Mouse (Mus musculus) heart, postnatal 0 days (tissue): ENCODE data around the gene Scamp5. TPM values are rescaled to one million over a fixed set of nuclear protein-coding genes. Genes with fewer than 3 reads are reported as not detected.

Experiments
- ATAC-seq: fragments of 200-750 bp; cut with Nextera tagmentation; 2 replicates; pipeline ENCODE4 v1.8.0; 2017; ENCODE audit warnings: low read depth, moderate number of reproducible peaks, moderate library complexity; ENCODE audit not compliant: insufficient read depth
- DNase-seq: peaks from one replicate; pipeline ENCODE4 v3.0.0-alpha.2; 2016; ENCODE audit warnings: low spot score
- H3K27ac ChIP-seq: fragments of 300-500 bp; sonication (generic); 2 replicates; pipeline ENCODE4 v1.5.1; 2014; ENCODE audit warnings: low read depth, mild to moderate bottlenecking
- H3K27me3 ChIP-seq: fragments of 300-500 bp; sonication (generic); 2 replicates; pipeline ENCODE4 v1.6.1; 2014; ENCODE audit warnings: low read length, mixed read lengths; ENCODE audit not compliant: control insufficient read depth, insufficient read depth
- H3K36me3 ChIP-seq: fragments of 300-500 bp; sonication (generic); replicated peaks from 2 replicates; pipeline ENCODE4 v1.6.1; 2014; ENCODE audit warnings: low read length, mixed read lengths; ENCODE audit not compliant: control insufficient read depth, insufficient read depth
- H3K4me1 ChIP-seq: fragments of 300-500 bp; sonication (generic); 2 replicates; pipeline ENCODE4 v1.6.1; 2014; ENCODE audit warnings: antibody characterized with exemption; ENCODE audit not compliant: control insufficient read depth, insufficient read depth
- H3K4me2 ChIP-seq: fragments of 300-500 bp; sonication (generic); 2 replicates; pipeline ENCODE4 v1.6.1; 2014; ENCODE audit warnings: low read depth, mild to moderate bottlenecking, low read length, moderate library complexity
- H3K4me3 ChIP-seq: fragments of 300-500 bp; sonication (generic); 2 replicates; pipeline ENCODE4 v1.5.1; 2014; ENCODE audit warnings: low read depth, low read length
- H3K9ac ChIP-seq: fragments of 300-500 bp; sonication (generic); replicated peaks from 2 replicates; pipeline ENCODE4 v1.6.1; 2014; ENCODE audit warnings: low read depth, low read length, mixed read lengths
- H3K9me3 ChIP-seq: fragments of 300-500 bp; sonication (generic); replicated peaks from 2 replicates; pipeline ENCODE4 v1.6.1; 2016; ENCODE audit warnings: low read length; ENCODE audit not compliant: control insufficient read depth
- CTCF ChIP-seq: IDR thresholded peaks from 2 replicates; pipeline ENCODE4 v1.5.1; 2016; ENCODE audit warnings: antibody characterized with exemption, control low read depth, low read depth
- EP300 ChIP-seq: IDR thresholded peaks from 2 replicates; pipeline ENCODE4 v1.6.1; 2016; ENCODE audit warnings: antibody characterized with exemption, low read depth
- WGBS: fragments of 180-500 bp; shearing (Covaris S2); extraction: QIAGEN DNeasy Blood & Tissue Kit; methylation state at CpG from one replicate; pipeline ENCODE4 v1.1.7; 2014; 5-methylcytosine and 5-hydroxymethylcytosine counted together
- polyA plus RNA-seq: library from polyadenylated mRNA; unstranded; fragments of >200 nt; fragmentation: Nextera tagmentation; extraction: Ambion mirVana; gene quantifications from 2 replicates; pipeline ENCODE4 v1.2.1, GENCODE M21; 2015
- total RNA-seq: library from RNA; depleted of rRNA; stranded (reverse); fragments of >200 nt; gene quantifications from 2 replicates; pipeline ENCODE4 v1.2.3, GENCODE M21; 2014; ENCODE audit warnings: low replicate concordance

Gene Scamp5
- total and polyA plus RNA-seq, 2 experiments from 2014 or later: 7.0 to 16.1 TPM

GRCm38 (mm10) chr9:57452624-57453462 lies 15.0 kb downstream of the Scamp5 start:
- Histone ChIP-seq H3K27ac (no peak overlapping the region), H3K9ac (no peak overlapping the region), H3K4me2 (no peak overlapping the region), H3K9me3 (no peaks in the 10 kb centered on the region), H3K4me3 (no peak overlapping the region), H3K36me3 (0 out of 2 replicates have a peak, but pooled peaks cover 6% of the 10 kb centered on the region), H3K27me3 (no peaks in the 10 kb centered on the region), H3K4me1 (no peaks in the 10 kb centered on the region)
- ATAC-seq: no peak
- TF ChIP-seq CTCF: no peak
- no peak for TF ChIP-seq EP300
- WGBS: 72% methylated on average over 8 of the region's 8 CpGs
- no peak for DNase-seq

GRCm38 (mm10) chr9:57449715-57450114 lies 18.1 kb downstream of the Scamp5 start:
- 0 out of 2 replicates have a peak, but pooled peaks cover 6% of the 10 kb centered on the region for H3K36me3 ChIP-seq
- no peak overlapping the region for H3K9ac ChIP-seq
- DNase-seq: no peak
- no peak overlapping the region for H3K27ac ChIP-seq
- H3K4me2 ChIP-seq: no peak overlapping the region
- peak; percentile 8; the same call in 1 of the 2 replicates for TF ChIP-seq CTCF
- no peak for TF ChIP-seq EP300
- H3K4me1 ChIP-seq: no peaks in the 10 kb centered on the region
- 45% methylated on average over 1 of the region's 1 CpGs for WGBS
- no peak for ATAC-seq
- no peaks in the 10 kb centered on the region for H3K27me3 ChIP-seq
- no peaks in the 10 kb centered on the region for H3K9me3 ChIP-seq
- no peak overlapping the region for H3K4me3 ChIP-seq

- H3K4me1 ChIP-seq: peaks cover 6% of the 10 kb centered on the region
- H3K9ac ChIP-seq: no peak overlapping the region
- H3K36me3 ChIP-seq: no peaks in the 10 kb centered on the region
- no peaks in the 10 kb centered on the region for H3K9me3 ChIP-seq
- ATAC-seq (no peak), DNase-seq (no peak)
- H3K27ac ChIP-seq: no peak overlapping the region
- TF ChIP-seq EP300 (no peak), CTCF (no peak)
- H3K27me3 ChIP-seq: no peaks in the 10 kb centered on the region
- no peak overlapping the region for H3K4me3 ChIP-seq
- WGBS: 94% methylated on average over 1 of the region's 1 CpGs
- no peak overlapping the region for H3K4me2 ChIP-seq
These were observed 27.2 kb downstream of the Scamp5 start for GRCm38 (mm10) chr9:57440620-57441019.

DNA sequence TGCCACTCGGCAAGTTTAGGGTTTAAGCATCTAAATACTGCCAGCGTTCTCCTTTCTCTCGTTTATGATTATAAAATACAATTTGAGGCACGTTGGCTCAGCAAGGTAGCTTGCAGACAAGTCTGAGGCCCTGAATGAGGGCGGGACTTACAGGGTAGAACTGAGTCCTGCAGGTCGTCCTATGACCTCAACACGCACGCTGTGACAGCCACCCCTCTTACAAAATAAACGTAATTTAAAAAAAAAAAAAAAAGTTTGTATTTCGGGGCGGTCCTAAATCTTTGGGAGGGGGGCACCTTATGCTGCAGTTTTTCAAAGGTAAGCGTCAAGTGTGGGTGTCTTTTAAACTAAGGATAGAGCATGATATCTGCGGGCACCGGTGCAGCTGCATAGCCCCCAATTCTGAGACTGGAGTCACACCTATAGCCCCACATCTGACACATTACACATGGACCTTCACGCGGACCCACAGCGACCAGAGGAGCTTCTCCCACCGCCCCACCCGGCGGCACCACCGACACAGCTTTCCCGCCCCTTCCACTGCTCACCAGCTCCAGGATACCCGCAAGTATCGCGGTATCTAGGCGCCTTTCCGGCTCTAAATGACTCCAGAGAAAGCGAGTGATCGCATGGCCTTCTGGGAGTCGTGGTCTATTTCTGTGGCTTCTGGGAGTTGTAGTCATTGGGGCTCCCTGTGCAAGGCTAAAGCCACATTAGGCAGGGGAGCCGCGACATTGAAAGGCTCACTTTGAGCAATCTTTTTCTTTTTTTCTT lies 28.2 kb downstream of the Scamp5 start, which contains the start of gene Ppcdc:
Gene Ppcdc, minus strand, starts transcription at position 603 of the 774 bp plus-strand sequence.
- Histone ChIP-seq H3K27ac (peak within 1 kb of the TSS; percentile 50), H3K4me1 (peaks cover 6% of the 10 kb centered on the region), H3K4me3 (peak within 1 kb of the TSS; percentile 45), H3K36me3 (no peaks in the 10 kb centered on the region), H3K9me3 (no peaks in the 10 kb centered on the region), H3K9ac (peak within 1 kb of the TSS; percentile 43), H3K27me3 (no peaks in the 10 kb centered on the region), H3K4me2 (peak within 1 kb of the TSS; percentile 62)
- peak; percentile 98 for ATAC-seq
- 2% methylated on average over 32 of the region's 32 CpGs for WGBS
- TF ChIP-seq EP300 (no peak; the same call in 1 of the 2 replicates), CTCF (no peak)
- peak; percentile 97 for DNase-seq

DNA sequence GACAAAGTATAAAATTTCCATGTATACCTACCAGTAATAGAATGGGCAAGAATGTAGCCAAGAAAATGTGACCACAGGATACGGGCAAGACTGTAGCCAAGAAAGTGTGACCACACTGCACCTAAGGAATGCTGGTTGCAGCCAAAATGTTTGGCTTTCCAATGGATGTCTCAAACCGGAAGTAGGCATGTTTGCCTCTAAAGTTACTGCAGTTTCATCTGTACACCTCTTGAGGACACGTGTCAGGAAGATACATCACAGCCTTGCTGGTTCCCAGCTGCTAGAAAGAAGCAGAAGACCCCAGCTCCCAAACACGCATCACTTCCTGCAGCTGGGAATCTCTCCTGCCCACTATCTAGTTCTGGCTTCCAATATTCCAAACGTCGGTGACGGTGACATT lies 28.8 kb downstream of the Scamp5 start:
- Histone ChIP-seq H3K9ac (no peak overlapping the region), H3K36me3 (no peaks in the 10 kb centered on the region), H3K4me3 (peak overlapping the region; percentile 45), H3K27ac (peak overlapping the region; percentile 50; the same call in 1 of the 2 replicates), H3K9me3 (no peaks in the 10 kb centered on the region), H3K4me1 (peaks cover 6% of the 10 kb centered on the region), H3K4me2 (peak overlapping the region; percentile 62), H3K27me3 (no peaks in the 10 kb centered on the region)
- DNase-seq: no peak
- 37% methylated on average over 7 of the region's 7 CpGs for WGBS
- ATAC-seq: no peak
- no peak for TF ChIP-seq EP300
- TF ChIP-seq CTCF: no peak
